Mouse (Mus musculus) bone marrow macrophage, adult 2 months (primary cell): Measurements from ENCODE around the gene Myo1d. TPM values are rescaled to one million over a fixed set of nuclear protein-coding genes. Genes with fewer than 3 reads are reported as not detected.

ENCODE experiments used
- H3K27ac ChIP-seq: 2 replicates; pipeline ENCODE4 v1.5.1; 2012; ENCODE audit warnings: low read depth, low read length; ENCODE audit not compliant: insufficient read depth
- H3K4me1 ChIP-seq: 2 replicates; pipeline ENCODE4 v1.6.1; 2012; ENCODE audit warnings: low read length; ENCODE audit not compliant: control insufficient read depth, insufficient read depth
- H3K4me3 ChIP-seq: 2 replicates; pipeline ENCODE4 v1.5.1; 2012; ENCODE audit warnings: mild to moderate bottlenecking, low read length, moderate library complexity; ENCODE audit not compliant: insufficient read depth
- CTCF ChIP-seq: IDR thresholded peaks from 2 replicates; pipeline ENCODE4 v1.5.1; 2012; ENCODE audit warnings: low read depth, mild to moderate bottlenecking, low read length, moderate library complexity
- POLR2A ChIP-seq: IDR thresholded peaks from 2 replicates; pipeline ENCODE4 v1.6.1; 2012; ENCODE audit warnings: mild to moderate bottlenecking, low read depth, low read length, borderline replicate concordance
- polyA plus RNA-seq: library from polyadenylated mRNA; stranded (reverse); fragments of >200 nt; gene quantifications from 2 replicates; pipeline ENCODE4 v1.2.4, GENCODE M21; 2012; ENCODE audit not compliant: missing spikeins, insufficient read depth, insufficient read length

The Myo1d gene
- polyA plus RNA-seq, 1 experiment = 0.75 TPM

GRCm38 (mm10) chr11:80564975-80565965 lies 214.6 kb downstream of the Myo1d start:
- TF ChIP-seq CTCF (no peak), POLR2A (no peak)
- no peaks in the 10 kb centered on the region for H3K4me1 ChIP-seq
- H3K27ac ChIP-seq = no peak overlapping the region
- no peak overlapping the region for H3K4me3 ChIP-seq

- TF ChIP-seq POLR2A = no peak
- H3K4me3 ChIP-seq = no peak overlapping the region
- no peaks in the 10 kb centered on the region for H3K4me1 ChIP-seq
- no peak overlapping the region for H3K27ac ChIP-seq
These were observed 217.3 kb downstream of the Myo1d start for GRCm38 (mm10) chr11:80562479-80562878.

- no peak overlapping the region for H3K27ac ChIP-seq
- no peak for TF ChIP-seq POLR2A
- TF ChIP-seq CTCF = no peak
- H3K4me3 ChIP-seq = no peak overlapping the region
- no peaks in the 10 kb centered on the region for H3K4me1 ChIP-seq
These were observed 219.1 kb downstream of the Myo1d start for GRCm38 (mm10) chr11:80560770-80561169.

- H3K4me1 ChIP-seq = peaks cover 6% of the 10 kb centered on the region
- no peak overlapping the region for H3K4me3 ChIP-seq
- TF ChIP-seq POLR2A (no peak), CTCF (no peak)
- no peak overlapping the region for H3K27ac ChIP-seq
These were observed 224.4 kb downstream of the Myo1d start for GRCm38 (mm10) chr11:80555416-80555815.

GRCm38 (mm10) chr11:80553046-80553445 lies 226.8 kb downstream of the Myo1d start:
- TF ChIP-seq POLR2A (no peak), CTCF (no peak)
- Histone ChIP-seq H3K27ac (no peak overlapping the region), H3K4me3 (no peak overlapping the region), H3K4me1 (peaks cover 6% of the 10 kb centered on the region)

GRCm38 (mm10) chr11:80551634-80552033 lies 228.2 kb downstream of the Myo1d start:
- Histone ChIP-seq H3K27ac (no peak overlapping the region), H3K4me1 (peaks cover 6% of the 10 kb centered on the region), H3K4me3 (no peak overlapping the region)
- TF ChIP-seq POLR2A (no peak), CTCF (no peak)

GRCm38 (mm10) chr11:80550264-80550663 lies 229.6 kb downstream of the Myo1d start:
- no peak overlapping the region for H3K4me3 ChIP-seq

GRCm38 (mm10) chr11:80549854-80550253 lies 230.0 kb downstream of the Myo1d start:
- Histone ChIP-seq H3K4me3 (no peak overlapping the region), H3K27ac (no peak overlapping the region), H3K4me1 (peaks cover 6% of the 10 kb centered on the region)
- TF ChIP-seq CTCF (no peak), POLR2A (no peak)

More at GRCm38 (mm10) chr11:80550264-80550663, 229.6 kb downstream of the Myo1d start:
- H3K27ac ChIP-seq = no peak overlapping the region
- peaks cover 6% of the 10 kb centered on the region for H3K4me1 ChIP-seq
- no peak for TF ChIP-seq POLR2A
- no peak for TF ChIP-seq CTCF

GRCm38 (mm10) chr11:80546233-80546632 lies 233.6 kb downstream of the Myo1d start:
- Histone ChIP-seq H3K27ac (no peak overlapping the region), H3K4me3 (no peak overlapping the region), H3K4me1 (peaks cover under 1% of the 10 kb centered on the region; the same call in 1 of the 2 replicates)
- TF ChIP-seq CTCF (no peak), POLR2A (no peak)

GRCm38 (mm10) chr11:80539056-80539455 lies 240.8 kb downstream of the Myo1d start:
- Histone ChIP-seq H3K4me3 (no peak overlapping the region), H3K27ac (no peak overlapping the region), H3K4me1 (no peaks in the 10 kb centered on the region)
- no peak for TF ChIP-seq POLR2A
- TF ChIP-seq CTCF = no peak
